In the genomic region with DNA sequence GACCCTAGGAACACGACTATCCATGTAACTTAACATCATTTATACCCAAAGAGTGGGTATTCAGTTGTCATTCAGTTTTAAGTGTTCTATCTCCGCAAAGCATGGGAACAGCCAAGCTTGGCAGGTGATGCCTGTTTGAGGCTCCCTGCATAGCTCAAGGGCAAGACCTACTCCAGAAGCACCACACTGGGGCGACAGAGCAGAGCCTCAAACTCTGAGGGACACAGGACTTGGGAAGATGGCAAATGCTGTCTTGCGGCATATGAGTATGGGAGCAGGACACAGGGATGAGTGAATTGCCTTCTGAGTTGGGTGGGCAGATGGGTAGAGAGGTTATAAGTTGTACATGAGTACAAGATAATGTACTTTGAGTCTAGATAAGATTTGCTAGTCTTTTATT, we compare ENCODE assay signal across 20 mouse cellular contexts.
DNase-seq lines count a peak whose midpoint lies in the region; ATAC-seq and TF ChIP-seq lines count a peak whose summit lies in the region.
"Had no signal": no experiment of that assay in that cellular context is flagged by ENCODE, and none has a peak within 500 bp of the region (broad histone marks: within the 10 kb centered on the region; RNA-seq: fewer than 3 reads in every experiment).

No protein-coding gene starts in this region.

- peak overlapping the region; percentile 62; the same call in 1 of the 2 replicates for H3K27ac ChIP-seq in heart, postnatal 0 days (ENCODE audit: low read depth)
- H3K27ac ChIP-seq in kidney, postnatal 0 days, result peak overlapping the region; percentile 47; the same call in 1 of the 2 replicates
- peak overlapping the region; percentile 77; the same call in 1 of the 2 replicates for H3K27ac ChIP-seq in lung, embryonic 15.5 days
- H3K27ac ChIP-seq in stomach, postnatal 0 days (replicated peaks), result 0 out of 2 replicates have a peak overlapping the region, but pooled peaks have one; percentile 14
- H3K27ac ChIP-seq: embryonic facial prominence, embryonic 13.5 days; forebrain, embryonic 10.5 days; forebrain, embryonic 15.5 days; hindbrain, embryonic 13.5 days had no signal

- no peak for ATAC-seq in heart, postnatal 0 days (ENCODE audit: insufficient read depth, low read depth)
- no peak for ATAC-seq in kidney, postnatal 0 days (replicated peaks; ENCODE audit: low FRiP score, low read depth)
- no peak for ATAC-seq in lung, embryonic 15.5 days (ENCODE audit: borderline replicate concordance, extremely low read depth, low FRiP score, low TSS enrichment)
- no peak for ATAC-seq in stomach, postnatal 0 days (ENCODE audit: low FRiP score, low TSS enrichment)
- ATAC-seq: forebrain, embryonic 15.5 days had no signal

- H3K4me3 ChIP-seq in heart, postnatal 0 days (ENCODE audit: low read depth, low read length), result no peak overlapping the region
- no peak overlapping the region for H3K4me3 ChIP-seq in kidney, postnatal 0 days (replicated peaks; ENCODE audit: low read depth, low read length)
- H3K4me3 ChIP-seq in lung, embryonic 15.5 days, result no peak overlapping the region
- H3K4me3 ChIP-seq in stomach, postnatal 0 days (ENCODE audit: low read depth, low read length), result no peak overlapping the region
- H3K4me3 ChIP-seq: embryonic facial prominence, embryonic 13.5 days; forebrain, embryonic 10.5 days; forebrain, embryonic 15.5 days; heart, embryonic 12.5 days; hindbrain, embryonic 13.5 days had no signal

- no peak for TF ChIP-seq EP300 in heart, postnatal 0 days (IDR thresholded peaks at IDR 0.05; ENCODE audit: low read depth)
- TF ChIP-seq EP300 in stomach, postnatal 0 days (optimal IDR thresholded peaks at IDR 0.05), result no peak

- H3K4me2 ChIP-seq in heart, postnatal 0 days (ENCODE audit: low read depth, low read length), result no peak overlapping the region
- no peak overlapping the region for H3K4me2 ChIP-seq in kidney, postnatal 0 days (ENCODE audit: low read length)
- no peak overlapping the region for H3K4me2 ChIP-seq in lung, embryonic 15.5 days
- H3K4me2 ChIP-seq in stomach, postnatal 0 days (replicated peaks; ENCODE audit: low read depth), result no peak overlapping the region
- H3K4me2 ChIP-seq: embryonic facial prominence, embryonic 13.5 days; forebrain, embryonic 15.5 days; heart, embryonic 12.5 days; hindbrain, embryonic 13.5 days had no signal

- H3K9me3 ChIP-seq in heart, postnatal 0 days (replicated peaks; ENCODE audit: control insufficient read depth, low read length), result no peaks in the 10 kb centered on the region
- no peaks in the 10 kb centered on the region for H3K9me3 ChIP-seq in kidney, postnatal 0 days (replicated peaks; ENCODE audit: low read length)
- no peaks in the 10 kb centered on the region for H3K9me3 ChIP-seq in lung, embryonic 15.5 days
- no peaks in the 10 kb centered on the region for H3K9me3 ChIP-seq in stomach, postnatal 0 days (ENCODE audit: control insufficient read depth, low read length)
- H3K9me3 ChIP-seq: embryonic facial prominence, embryonic 13.5 days; forebrain, embryonic 10.5 days; forebrain, embryonic 15.5 days; heart, embryonic 12.5 days; hindbrain, embryonic 13.5 days had no signal

- no peaks in the 10 kb centered on the region for H3K27me3 ChIP-seq in heart, postnatal 0 days (ENCODE audit: control insufficient read depth, insufficient read depth, low read length)
- no peaks in the 10 kb centered on the region for H3K27me3 ChIP-seq in kidney, postnatal 0 days (ENCODE audit: insufficient read depth, low read length)
- H3K27me3 ChIP-seq in lung, embryonic 15.5 days, result no peaks in the 10 kb centered on the region
- H3K27me3 ChIP-seq in stomach, postnatal 0 days (ENCODE audit: control insufficient read depth, insufficient read depth, low read length), result no peaks in the 10 kb centered on the region
- H3K27me3 ChIP-seq: embryonic facial prominence, embryonic 13.5 days; forebrain, embryonic 15.5 days; hindbrain, embryonic 13.5 days had no signal

- H3K36me3 ChIP-seq in heart, postnatal 0 days (replicated peaks; ENCODE audit: control insufficient read depth, insufficient read depth, low read length), result no peaks in the 10 kb centered on the region
- no peaks in the 10 kb centered on the region for H3K36me3 ChIP-seq in kidney, postnatal 0 days (ENCODE audit: insufficient read depth, low read length)
- H3K36me3 ChIP-seq in lung, embryonic 15.5 days, result no peaks in the 10 kb centered on the region
- no peaks in the 10 kb centered on the region for H3K36me3 ChIP-seq in stomach, postnatal 0 days (ENCODE audit: control insufficient read depth, insufficient read depth, low read length)
- H3K36me3 ChIP-seq: embryonic facial prominence, embryonic 13.5 days; forebrain, embryonic 10.5 days; forebrain, embryonic 15.5 days; heart, embryonic 12.5 days; hindbrain, embryonic 13.5 days had no signal

- peaks cover 16% of the 10 kb centered on the region for H3K4me1 ChIP-seq in heart, postnatal 0 days (ENCODE audit: control insufficient read depth, insufficient read depth)
- H3K4me1 ChIP-seq in kidney, postnatal 0 days (replicated peaks; ENCODE audit: insufficient read depth, low read length), result 0 out of 2 replicates have a peak, but pooled peaks cover 9% of the 10 kb centered on the region
- peaks cover 35% of the 10 kb centered on the region for H3K4me1 ChIP-seq in lung, embryonic 15.5 days
- 0 out of 2 replicates have a peak, but pooled peaks cover 2% of the 10 kb centered on the region for H3K4me1 ChIP-seq in stomach, postnatal 0 days (replicated peaks; ENCODE audit: control insufficient read depth, insufficient read depth)
- H3K4me1 ChIP-seq: embryonic facial prominence, embryonic 13.5 days; forebrain, embryonic 10.5 days; forebrain, embryonic 15.5 days; hindbrain, embryonic 13.5 days had no signal

- DNase-seq in heart, postnatal 0 days (ENCODE audit: low spot score), result no peak
- DNase-seq in heart, adult 9 months (ENCODE audit: low spot score in 2 of 2), result no peak
- DNase-seq in kidney, postnatal 0 days (ENCODE audit: low spot score), result no peak
- no peak for DNase-seq in kidney, postnatal 10 days
- no peak for DNase-seq in lung, postnatal 14 days
- DNase-seq in stomach, postnatal 0 days (ENCODE audit: low spot score), result no peak
- DNase-seq in frontal cortex, postnatal 14 days (ENCODE audit: low spot score in 2 of 2), result no peak
- DNase-seq: adrenal gland, postnatal 25 days; B cell, adult 2 months; cerebellum, adult 18-20 months; cerebellum, postnatal 10 days; layer of hippocampus, adult 9-11 months; midbrain, embryonic 14.5 days; thymus, postnatal 14 days had no signal

- WGBS in heart, postnatal 0 days, result 78% methylated on average over 4 of the region's 4 CpGs
- 86% methylated on average over 4 of the region's 4 CpGs for WGBS in kidney, postnatal 0 days
- WGBS in lung, embryonic 15.5 days, result 87% methylated on average over 4 of the region's 4 CpGs
- WGBS in stomach, postnatal 0 days, result 79% methylated on average over 4 of the region's 4 CpGs

- TF ChIP-seq CTCF in heart, postnatal 0 days (IDR thresholded peaks at IDR 0.05; ENCODE audit: low read depth), result peak; percentile 6; the same call in 1 of the 2 replicates
- TF ChIP-seq CTCF in kidney, postnatal 0 days (IDR thresholded peaks at IDR 0.05; ENCODE audit: low read depth), result no peak
- TF ChIP-seq CTCF in stomach, postnatal 0 days (IDR thresholded peaks at IDR 0.05; ENCODE audit: low read depth), result peak; percentile 50

- no peak overlapping the region for H3K9ac ChIP-seq in heart, postnatal 0 days (replicated peaks; ENCODE audit: low read depth, low read length)
- no peak overlapping the region for H3K9ac ChIP-seq in kidney, postnatal 0 days (ENCODE audit: low read depth, low read length)
- no peak overlapping the region for H3K9ac ChIP-seq in lung, embryonic 15.5 days
- no peak overlapping the region for H3K9ac ChIP-seq in stomach, postnatal 0 days (ENCODE audit: low read length)
- H3K9ac ChIP-seq: embryonic facial prominence, embryonic 13.5 days; forebrain, embryonic 15.5 days; heart, embryonic 12.5 days; hindbrain, embryonic 13.5 days had no signal

Comparison
In these comparisons a context has a peak if more than half of its experiments do, and no peak if none do; other contexts are left out.
1. H3K27ac ChIP-seq: peak in every context shown above with its lines; median percentile 77 in lung, embryonic 15.5 days; 62 in heart, postnatal 0 days; 47 in kidney, postnatal 0 days; 14 in stomach, postnatal 0 days.